Mouse (Mus musculus): ENCODE data around the gene Otub1.

The Otub1 gene

DNA sequence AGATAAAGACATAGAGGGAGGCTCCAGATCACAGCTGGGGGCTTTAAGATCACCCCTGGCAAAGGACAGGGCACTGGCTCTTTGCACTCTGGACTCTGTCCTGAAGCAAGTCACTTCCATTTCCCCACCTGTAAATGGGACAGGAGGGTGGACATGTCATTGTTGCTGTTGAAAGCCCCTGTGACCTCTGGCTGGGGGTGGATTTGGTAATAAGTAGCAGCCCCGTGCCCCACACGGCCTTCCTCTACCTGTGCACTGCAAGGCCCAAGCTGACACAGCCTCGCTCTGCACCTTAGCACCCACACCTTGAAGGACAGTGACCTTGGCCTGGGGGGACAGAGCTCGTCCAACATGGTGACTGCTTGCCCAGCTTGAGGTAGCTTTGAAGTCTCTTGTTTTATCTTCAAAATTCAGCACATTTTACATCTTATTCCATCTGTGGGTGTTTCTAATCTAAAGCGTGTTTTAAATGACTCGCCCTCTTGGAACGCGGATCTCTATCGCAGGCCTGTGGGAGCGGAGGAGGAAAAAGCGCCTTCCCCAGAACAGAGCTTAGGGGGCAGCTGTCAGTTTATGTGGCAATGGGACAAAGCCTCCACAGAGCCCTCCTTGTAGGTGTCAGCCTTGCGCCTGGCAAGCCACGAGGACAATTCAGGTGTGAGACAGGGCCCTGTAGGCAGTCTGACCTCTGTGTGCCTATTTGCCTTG, 28.2 kb downstream of the Otub1 start:
- DNase-seq (ENCODE audit: low read depth, low spot score) = no peak

DNA sequence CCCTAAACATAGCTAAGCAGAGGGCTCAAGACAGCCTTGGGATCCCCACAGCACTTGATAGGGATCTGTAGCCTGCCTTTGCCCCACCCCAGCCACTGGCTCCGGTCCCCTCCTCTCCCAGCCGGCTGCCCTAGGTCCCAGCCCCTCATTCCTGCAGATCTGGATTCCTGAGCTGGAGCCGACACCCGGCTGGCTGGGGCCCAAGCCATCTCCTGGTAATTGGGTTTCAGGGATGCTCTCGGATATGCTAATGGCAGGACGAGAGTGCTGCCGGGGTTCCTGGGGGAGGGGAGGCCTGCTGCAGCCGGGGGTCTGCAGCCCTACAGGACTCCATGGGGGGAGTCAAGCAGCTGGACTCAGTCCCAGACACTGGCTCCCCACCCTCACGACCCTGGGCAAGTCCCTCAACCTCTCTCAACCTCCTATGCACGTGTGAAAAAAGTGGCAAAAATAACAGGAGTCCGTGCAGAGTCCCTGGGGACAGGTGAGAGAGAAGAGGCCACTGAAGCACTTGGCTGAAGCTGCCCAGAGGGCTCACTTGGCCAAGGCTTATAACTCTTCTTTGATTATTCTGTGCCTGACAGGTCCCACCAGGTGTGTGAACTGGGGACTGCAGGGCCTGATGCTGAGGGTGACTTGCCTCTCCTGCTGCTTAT, 29.9 kb downstream of the Otub1 start:
- no peak for DNase-seq (ENCODE audit: low read depth, low spot score)

DNA sequence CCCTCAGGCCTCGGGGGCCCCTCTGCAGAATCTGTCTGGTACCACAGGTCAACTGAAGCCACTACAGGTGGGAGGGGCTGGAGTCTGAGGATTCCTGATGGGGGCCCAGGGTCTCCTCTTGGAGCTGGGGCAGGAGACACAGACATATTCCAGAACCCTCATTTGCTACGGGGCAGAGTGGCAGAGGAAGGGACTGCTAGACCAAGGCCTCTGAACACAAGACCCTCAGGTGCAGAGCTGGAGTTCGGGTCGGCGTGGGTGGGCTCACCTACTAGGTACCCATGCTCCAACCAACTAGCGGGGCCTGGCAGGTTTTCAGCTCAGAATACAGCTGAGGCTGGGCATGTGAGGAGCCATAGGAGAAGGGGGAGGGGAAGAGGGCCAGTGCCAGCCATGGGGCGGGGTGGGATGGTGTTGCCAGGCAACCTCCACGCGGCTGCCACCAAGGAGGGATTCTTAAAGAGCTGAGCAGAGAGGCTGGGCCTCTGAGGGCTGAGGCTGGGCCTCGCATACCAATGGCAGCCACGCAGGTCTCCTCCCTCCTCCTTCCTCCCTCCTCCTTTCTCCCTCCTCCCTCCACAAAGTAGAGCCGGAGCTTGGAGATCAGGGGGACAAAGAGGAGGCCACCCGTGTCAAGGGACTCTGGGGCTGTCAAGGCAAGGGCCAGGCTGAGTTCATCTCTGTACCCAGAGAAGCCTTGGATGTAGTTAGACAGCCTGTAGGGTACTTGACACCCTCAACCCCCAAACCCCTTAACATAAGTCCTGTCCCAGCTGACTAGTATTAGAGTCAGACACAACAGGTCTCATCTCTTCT, 33.9 kb downstream of the Otub1 start:
- DNase-seq (ENCODE audit: low read depth, low spot score) = no peak

DNA sequence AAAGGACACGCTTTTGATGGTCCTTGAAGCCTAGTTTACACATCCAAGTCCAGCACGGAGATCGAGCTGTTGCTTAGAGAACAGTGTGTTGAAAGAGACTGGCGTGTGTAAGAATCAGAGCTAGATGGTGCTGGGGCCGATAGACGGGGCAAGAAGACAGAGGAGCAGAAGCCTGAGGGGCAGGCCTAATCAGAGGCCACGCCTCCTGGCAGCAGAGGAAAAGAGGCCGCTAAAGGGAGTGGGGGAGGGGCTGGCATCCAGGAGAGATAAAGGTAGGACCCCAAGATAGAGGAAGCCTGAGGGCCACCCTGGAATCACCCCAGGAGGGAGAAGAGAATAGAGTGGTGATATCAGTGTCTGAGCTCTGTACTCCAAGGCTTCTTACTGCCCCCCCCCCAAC, 34.7 kb downstream of the Otub1 start:
- DNase-seq (ENCODE audit: low read depth, low spot score) = no peak

DNA sequence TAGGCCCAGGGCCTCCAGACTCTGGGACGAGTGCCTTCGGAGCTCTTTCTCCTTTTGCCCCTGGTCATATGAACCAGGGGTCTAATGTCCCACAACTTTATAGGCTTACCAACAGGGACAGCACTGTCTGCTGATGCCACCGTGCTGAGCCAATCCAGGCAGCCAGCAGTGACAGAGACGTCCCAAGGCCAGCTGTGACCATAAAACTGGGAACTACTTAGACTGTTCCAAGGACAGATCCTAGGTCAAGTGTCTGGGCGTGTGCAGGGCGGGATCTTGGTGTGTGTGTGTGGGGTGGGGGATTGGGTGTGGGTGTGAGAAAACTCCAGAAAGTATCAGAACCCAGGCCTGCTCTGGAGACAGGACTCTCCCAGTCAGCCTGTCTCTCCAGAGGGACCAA, 35.2 kb downstream of the Otub1 start:
- DNase-seq (ENCODE audit: low read depth, low spot score) = no peak

DNA sequence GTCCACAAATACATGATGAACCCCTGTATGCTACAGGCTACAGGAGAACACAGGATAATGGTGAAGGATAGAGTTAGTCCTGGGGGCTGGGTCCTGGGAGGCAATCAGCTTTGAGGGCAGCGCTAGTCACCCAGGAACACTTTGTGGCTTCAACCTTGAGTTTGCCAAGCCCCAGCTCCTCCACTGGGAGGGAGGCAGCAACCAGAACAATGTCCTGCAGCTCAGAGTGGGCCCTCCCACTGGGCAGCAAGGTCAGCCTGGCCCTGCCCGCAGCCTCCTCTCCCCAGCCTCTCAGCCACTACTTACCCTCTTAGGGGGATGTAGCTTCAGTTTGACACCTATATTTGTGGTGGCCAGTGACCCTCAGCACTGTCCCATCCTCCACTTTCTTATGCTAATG, 37.7 kb downstream of the Otub1 start:
- DNase-seq (ENCODE audit: low read depth, low spot score) = no peak

DNA sequence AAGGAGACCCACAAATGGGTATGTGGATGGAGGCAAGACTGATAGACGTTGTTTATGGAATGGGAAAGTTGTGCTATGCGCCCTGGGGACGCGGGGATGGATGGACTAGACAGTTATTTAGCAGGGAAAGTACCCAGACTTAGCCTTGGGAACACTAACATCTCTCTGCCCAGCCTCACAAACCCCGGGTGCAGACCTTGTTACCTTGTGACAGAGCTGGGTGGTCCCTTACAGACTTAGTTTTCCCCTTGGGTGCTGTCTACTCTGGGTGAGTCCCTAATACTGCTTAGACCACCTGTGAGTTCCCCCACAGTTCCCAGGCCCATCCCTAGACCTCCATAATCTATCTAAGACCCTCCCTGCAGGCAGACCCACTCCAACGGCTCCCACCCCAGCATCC, 39.3 kb downstream of the Otub1 start:
- no peak for DNase-seq (ENCODE audit: low read depth, low spot score)

DNA sequence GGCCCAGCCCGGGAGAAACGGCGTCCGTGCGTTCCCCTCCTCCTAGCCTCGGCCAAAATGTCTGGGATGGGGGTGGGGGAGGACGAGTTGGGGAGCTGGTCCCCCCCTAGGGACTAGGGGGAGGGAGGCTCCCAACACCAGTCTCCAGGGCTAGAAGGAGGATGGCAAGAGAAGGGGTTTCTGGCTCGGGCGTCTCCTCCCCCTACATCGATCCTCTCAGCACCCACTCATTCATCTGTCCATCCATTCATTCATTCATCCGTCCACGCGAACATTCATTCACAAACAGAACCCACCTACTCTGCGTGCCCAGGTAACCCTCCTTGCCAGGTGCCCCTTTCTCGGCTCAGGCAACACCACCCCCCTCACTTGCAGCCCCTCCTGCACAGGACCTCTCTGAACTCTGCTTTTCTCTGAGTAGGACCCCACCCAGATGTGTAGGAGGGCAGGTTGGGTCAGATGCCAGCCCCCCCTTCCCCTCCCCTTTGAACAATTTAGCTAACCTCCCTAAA, 39.9 kb downstream of the Otub1 start:
- no peak for DNase-seq (ENCODE audit: low read depth, low spot score)

DNA sequence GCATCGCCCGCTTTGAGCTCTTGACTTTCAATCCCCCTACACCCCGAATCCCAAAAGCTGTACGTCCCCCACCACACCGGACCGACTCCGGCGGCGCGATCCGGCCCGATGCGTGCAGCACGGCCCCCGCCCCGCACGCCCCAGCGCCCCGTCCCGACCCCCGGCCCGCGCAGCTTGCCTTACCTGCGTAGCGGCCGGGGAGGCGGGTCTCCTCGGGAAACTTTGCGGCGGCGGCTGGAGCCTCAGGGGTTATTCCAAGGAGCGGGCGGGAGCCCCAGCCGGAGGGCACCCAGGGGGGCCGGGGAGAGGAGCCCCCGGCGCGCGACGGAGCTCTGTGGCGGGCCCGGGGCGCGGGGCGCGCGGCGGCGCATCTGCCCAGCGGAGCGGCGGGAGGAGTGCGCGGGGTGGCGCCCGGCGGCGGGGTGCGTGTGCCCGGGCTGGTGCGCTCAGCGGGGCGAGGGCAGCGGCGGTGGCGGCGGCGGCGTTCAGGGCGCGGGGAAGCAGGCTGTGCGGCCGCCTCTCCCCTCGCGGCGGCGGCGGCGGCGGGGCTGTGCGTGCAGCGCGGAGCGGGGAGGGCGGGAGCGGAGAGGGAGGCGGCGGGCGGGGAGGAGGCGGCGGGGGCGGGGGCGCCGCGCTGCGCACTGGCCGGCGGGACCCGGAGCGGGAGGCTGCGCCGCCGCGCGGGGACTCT, 40.5 kb downstream of the Otub1 start:
- peak; percentile 20 for DNase-seq (ENCODE audit: low read depth, low spot score)

DNA sequence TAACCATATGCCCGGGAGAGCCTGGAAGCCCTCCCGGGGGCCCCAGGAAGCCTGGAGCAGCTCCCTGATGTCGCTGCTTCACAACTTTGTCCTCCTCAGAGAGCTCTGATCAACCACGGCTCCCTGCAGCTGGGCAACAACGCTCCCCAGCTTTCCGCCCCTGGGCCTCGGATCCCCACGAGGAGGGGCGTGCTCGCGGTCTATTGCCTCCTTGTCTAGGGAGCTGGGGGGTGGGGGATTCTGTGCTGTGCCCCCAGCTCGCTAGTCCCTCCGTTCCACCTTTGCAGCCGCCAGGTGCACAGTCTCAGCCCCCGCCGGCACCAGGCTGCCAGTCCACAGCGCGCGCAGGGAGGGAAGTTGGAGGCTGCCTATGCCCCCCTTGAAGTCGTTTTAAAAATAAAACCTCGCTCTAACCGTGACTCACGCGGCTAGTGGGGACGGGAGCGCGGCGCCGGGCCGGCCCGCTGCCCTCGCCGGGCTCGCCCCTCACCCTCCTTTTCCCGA, 41.2 kb downstream of the Otub1 start:
- DNase-seq (ENCODE audit: low read depth, low spot score) = peak; percentile 8

DNA sequence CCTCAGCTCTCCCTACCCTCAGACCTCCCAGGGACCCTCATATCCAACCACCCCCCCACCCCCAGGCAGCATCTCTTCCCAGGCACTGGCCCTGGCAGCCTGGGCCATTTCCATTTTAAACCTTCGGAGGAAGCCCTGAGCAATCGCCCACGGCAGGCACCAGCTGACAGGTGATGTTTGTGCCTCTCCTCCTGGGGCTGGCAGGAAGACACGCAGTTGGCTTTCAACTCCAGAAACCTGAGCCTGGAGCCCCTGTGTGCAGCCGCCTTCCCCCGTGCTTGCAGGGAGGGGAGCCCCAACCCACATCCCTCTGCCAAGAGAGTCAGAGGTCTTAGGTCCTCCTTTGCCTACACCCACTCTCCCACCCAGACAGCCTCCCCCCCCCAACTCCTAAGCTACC, 41.9 kb downstream of the Otub1 start:
- peak; percentile 8 for DNase-seq (ENCODE audit: low read depth, low spot score)

DNA sequence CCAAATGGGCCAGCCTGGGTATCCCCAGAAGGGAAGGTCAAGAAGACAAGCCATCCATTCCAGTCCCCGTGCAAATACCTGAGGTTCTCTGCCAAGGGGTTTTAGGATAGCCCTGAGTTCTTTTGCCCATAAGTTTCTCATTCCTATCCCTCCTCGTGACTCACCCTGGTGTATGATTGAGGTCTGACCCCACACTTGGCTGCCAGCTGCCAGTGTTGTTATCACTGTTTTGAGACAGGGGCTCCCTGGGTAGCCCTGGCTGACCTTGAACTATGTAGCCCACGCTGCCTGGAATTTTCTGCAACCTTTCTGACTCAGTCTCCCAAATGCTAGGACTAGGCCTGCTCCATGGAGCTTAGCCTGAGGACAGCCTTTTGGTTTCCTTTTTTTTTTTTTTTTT, 45.1 kb downstream of the Otub1 start:
- no peak for DNase-seq (ENCODE audit: low read depth, low spot score)

DNA sequence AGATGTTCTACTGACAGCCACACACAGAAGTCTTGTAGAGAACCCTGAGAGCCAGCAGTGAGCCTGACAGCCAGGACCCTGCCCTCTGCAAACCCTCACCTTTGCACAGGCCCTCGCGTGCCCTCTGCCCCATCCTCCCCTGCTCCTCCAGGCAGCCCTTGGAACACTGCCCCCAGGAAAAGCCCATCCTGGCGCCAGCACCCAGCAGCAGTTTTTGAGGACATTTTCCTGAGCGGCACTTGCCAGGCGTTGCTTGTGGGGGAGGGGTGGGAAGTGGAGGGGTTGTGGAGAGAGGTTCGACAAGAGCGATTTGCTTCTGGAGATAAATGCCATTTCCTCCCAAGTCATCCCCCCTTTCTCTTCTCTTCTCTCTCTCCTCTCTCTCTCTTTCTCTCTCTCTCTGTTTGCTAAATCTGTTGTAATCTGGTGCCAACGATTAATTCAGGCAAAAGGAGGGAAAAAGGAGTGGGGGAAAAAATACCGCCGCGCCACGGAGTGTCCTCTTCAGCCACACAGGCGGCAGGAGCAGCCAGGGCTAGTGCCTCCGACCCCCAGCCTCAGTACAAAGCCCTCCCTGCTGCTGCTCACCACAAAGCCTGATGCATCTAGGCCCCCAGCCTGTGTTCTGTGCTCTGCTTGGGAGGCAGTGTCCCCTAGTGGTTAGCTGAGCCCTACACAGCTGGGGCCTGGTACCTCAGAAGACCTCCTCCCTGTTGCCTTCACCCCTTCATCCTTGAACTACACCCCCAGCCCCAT, 45.8 kb downstream of the Otub1 start:
- DNase-seq (ENCODE audit: low read depth, low spot score) = no peak

DNA sequence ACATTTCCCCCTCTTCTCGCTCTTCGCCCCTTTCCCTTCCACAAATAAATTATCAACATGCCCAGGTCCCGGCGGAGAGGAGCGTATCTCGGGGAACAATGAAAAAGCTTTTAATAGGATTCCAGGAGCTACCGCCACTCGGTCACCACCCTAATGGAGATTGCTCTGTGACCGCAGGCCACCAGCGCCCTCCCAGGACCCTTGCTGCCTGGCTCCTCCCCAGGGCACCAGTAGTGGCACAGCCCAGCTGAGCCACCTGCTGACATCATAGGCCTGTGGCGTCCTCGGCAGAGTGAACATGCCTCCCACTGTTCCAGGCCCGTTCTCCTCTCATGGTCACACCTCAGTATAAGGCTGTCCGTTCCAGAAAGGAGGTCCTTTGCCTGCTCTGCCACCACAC, 48.4 kb downstream of the Otub1 start:
- no peak for DNase-seq (ENCODE audit: low read depth, low spot score)

DNA sequence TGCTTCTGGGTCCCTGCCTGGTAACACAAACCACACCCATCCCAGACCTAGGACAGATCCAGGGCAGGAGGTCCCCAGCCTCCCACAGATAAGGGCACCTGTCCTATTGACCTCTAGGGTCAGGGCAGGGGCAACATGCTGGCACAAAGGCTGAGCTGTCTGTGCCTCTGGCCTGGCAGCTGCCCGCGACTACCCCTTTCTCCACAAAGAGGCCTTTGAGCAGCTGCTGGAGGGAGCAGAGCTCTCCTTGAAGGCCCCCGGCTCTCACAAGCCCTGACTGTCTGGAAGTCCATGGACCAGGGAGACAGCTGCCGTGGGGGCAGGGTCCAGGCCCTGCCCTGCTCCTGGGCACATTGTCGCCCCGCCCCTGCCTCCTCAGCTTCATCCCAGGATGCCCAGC, 50.9 kb downstream of the Otub1 start:
- no peak for DNase-seq (ENCODE audit: low read depth, low spot score)

DNA sequence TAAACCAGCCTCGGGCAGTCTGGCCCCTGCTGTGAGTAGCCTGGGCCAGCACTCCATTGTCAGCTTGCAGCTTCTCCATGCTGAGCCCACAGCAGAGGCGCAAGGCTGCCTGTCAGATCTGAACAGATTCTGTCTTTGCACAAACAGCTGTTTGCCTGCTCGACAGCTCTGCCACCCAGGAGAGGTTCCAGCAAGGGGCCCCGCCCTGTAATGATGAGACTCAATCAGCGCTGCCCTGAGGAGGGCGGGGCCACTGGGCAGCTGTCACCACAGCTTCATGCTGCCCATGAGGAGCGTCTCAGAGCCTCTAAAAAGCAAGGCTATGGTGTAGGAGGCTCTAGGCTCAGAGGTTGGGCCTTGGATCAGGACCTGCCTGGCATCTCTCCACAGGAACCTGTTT, 52.9 kb downstream of the Otub1 start:
- DNase-seq (ENCODE audit: low read depth, low spot score) = no peak

DNA sequence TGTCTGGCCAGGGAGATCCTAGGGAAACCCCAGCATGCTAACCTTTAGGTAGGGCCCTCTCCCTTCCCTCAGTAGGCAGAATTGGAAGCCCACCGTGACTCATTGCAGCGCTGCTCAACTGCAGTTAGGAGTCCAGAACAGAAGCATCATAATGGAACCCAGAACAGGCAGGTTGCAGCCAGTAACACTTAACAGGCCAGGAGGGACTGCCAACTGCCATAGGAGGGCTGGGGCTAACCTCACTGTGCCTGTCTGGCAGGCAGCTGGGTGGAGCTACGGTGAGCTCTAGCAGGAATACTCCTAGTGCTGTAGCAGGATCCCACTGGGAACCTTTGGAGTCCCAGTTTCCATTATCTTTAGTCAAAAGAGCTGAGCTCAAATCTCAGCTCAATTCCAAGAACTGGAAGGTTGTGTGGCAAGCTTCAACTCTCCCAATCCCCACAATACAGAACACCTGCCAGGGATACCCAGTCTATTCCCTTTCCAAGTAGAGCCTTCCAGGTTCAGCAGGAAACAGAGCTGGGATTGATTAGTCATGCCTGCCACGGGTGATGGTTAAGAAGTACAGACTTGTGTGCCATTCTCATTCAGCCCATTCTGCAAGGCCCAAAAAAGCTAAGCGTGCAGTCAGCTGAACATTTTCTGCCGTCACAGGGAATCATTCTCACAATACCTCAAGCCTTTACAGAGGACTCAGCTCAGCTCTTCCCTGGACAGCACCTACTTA, 54.0 kb downstream of the Otub1 start:
- DNase-seq (ENCODE audit: low read depth, low spot score) = no peak

DNA sequence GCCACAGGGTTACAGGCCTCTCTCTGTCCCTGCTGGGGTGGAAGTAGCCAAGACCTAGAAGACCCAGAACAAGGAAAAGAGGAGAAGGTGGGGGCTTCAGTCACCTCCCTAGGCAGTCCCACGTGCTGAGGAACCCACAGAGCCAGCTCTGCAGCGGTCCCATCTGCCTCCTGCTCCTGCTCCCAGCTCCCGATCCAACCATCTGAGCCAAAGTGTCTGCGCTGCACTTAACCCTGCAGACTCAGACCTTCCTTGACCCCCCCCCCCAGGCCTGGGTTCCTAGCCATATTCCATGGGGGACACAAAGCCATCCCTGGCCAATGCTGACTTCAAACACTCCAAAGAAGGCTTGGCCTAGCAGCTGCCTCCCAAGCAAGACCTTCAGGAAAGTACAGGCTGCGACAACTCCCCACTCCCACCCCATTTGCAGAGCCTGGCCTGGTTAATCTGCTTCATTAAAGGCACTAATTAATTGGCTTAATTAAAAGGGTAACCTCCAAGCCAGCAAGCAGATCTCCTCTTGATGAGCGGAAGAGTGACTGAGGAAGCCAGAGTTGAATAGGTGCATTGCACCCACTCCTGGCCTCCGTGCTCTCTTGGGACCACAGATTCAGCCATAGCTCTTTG, 54.7 kb downstream of the Otub1 start:
- DNase-seq (ENCODE audit: low read depth, low spot score) = no peak

DNA sequence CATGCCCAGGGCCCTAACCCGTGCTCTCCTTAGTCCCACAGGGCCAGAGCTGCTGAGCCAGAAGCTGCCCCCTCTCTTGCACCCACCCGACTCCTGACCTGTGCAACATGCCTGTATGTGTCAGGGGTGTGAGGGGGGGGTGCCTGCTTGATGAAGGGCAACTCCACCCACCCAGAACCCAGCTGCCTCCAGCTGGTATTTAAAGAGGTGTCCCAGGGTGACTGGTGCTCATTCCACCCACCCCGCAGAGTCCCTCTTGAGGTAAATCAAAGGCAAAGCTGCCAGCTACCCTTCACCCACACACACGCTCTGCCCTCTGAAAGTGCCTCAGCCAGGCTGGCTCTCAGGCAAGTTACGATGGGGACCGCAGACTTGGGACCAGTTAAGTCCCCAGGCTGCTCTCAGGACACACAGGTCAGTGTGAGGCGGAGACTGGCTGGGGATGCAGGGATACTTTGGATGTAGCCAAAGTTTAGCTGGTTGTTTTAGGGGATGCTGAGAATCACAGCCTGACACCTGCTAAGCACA, 56.9 kb downstream of the Otub1 start:
- no peak for DNase-seq (ENCODE audit: low read depth, low spot score)

Data from CD4-positive, CD25-positive, alpha-beta regulatory T cell, adult 2 months (primary cell).